Mouse (Mus musculus) olfactory bulb, adult 2 months (tissue): ENCODE measurements around the gene Slc25a15. TPM values are rescaled to one million over a fixed set of nuclear protein-coding genes. Genes with fewer than 3 reads are reported as not detected.

Experiments used
- H3K27ac ChIP-seq: fragments of 200-500 bp; 2 replicates; pipeline ENCODE4 v1.5.1; 2012; ENCODE audit warnings: low read depth, low read length; ENCODE audit not compliant: insufficient read depth
- H3K4me1 ChIP-seq: fragments of 200-500 bp; 2 replicates; pipeline ENCODE4 v1.6.1; 2012; ENCODE audit warnings: low read length; ENCODE audit not compliant: control insufficient read depth, insufficient read depth
- H3K4me3 ChIP-seq: fragments of 200-500 bp; 2 replicates; pipeline ENCODE4 v1.5.1; 2012; ENCODE audit warnings: mild to moderate bottlenecking, low read depth, low read length, moderate library complexity; ENCODE audit not compliant: insufficient read depth
- CTCF ChIP-seq: fragments of 200-500 bp; IDR thresholded peaks from 2 replicates; pipeline ENCODE4 v1.5.1; 2012; ENCODE audit warnings: low read depth, mild to moderate bottlenecking, low read length, moderate library complexity; ENCODE audit not compliant: insufficient read depth
- POLR2A ChIP-seq: fragments of 200-500 bp; IDR thresholded peaks from 2 replicates; pipeline ENCODE4 v1.6.1; 2012; ENCODE audit warnings: mild to moderate bottlenecking, low read depth, low read length, moderate library complexity; ENCODE audit not compliant: insufficient read depth
- whole genome bisulfite sequencing: fragments of 180-500 bp; shearing (Covaris S2); methylation state at CpG from one replicate; pipeline ENCODE4 v1.1.7; 2018; 5-methylcytosine and 5-hydroxymethylcytosine counted together
- polyA plus RNA-seq: library from polyadenylated mRNA; stranded (reverse); fragments of >200 nt; gene quantifications from 2 replicates; pipeline ENCODE4 v1.2.4, GENCODE M21; 2012; ENCODE audit warnings: low replicate concordance; ENCODE audit not compliant: missing spikeins, insufficient read depth, insufficient read length

Gene Slc25a15
- polyA plus RNA-seq, 1 experiment: not detected

- WGBS: 95% methylated on average over 8 of the region's 8 CpGs
- H3K27ac ChIP-seq: no peak overlapping the region
- no peak overlapping the region for H3K4me3 ChIP-seq
- H3K4me1 ChIP-seq: no peaks in the 10 kb centered on the region
- TF ChIP-seq CTCF: no peak
- no peak for TF ChIP-seq POLR2A
Measured at GRCm38 (mm10) chr8:22395256-22395655, 3.1 kb downstream of the Slc25a15 start.

- Histone ChIP-seq H3K27ac (no peak overlapping the region), H3K4me3 (no peak overlapping the region), H3K4me1 (no peaks in the 10 kb centered on the region)
- 93% methylated on average over 4 of the region's 4 CpGs for WGBS
- TF ChIP-seq CTCF (no peak), POLR2A (no peak)
Measured at GRCm38 (mm10) chr8:22394471-22394870, 3.9 kb downstream of the Slc25a15 start.

GRCm38 (mm10) chr8:22390766-22391463 lies 7.5 kb downstream of the Slc25a15 start:
- Histone ChIP-seq H3K4me3 (no peak overlapping the region), H3K4me1 (no peaks in the 10 kb centered on the region), H3K27ac (no peak overlapping the region)
- TF ChIP-seq POLR2A (no peak), CTCF (no peak)
- 89% methylated on average over 8 of the region's 8 CpGs for WGBS

- Histone ChIP-seq H3K4me1 (no peaks in the 10 kb centered on the region), H3K4me3 (no peak overlapping the region), H3K27ac (no peak overlapping the region)
- TF ChIP-seq POLR2A (no peak), CTCF (no peak)
- WGBS: 79% methylated on average over 10 of the region's 10 CpGs
Measured at GRCm38 (mm10) chr8:22389874-22390273, 8.5 kb downstream of the Slc25a15 start.

- Histone ChIP-seq H3K4me1 (no peaks in the 10 kb centered on the region), H3K27ac (no peak overlapping the region), H3K4me3 (no peak overlapping the region)
- no peak for TF ChIP-seq CTCF
- TF ChIP-seq POLR2A: no peak
- 89% methylated on average over 6 of the region's 6 CpGs for WGBS
Measured at GRCm38 (mm10) chr8:22385158-22385557, 13.2 kb downstream of the Slc25a15 start.

GRCm38 (mm10) chr8:22382824-22383595 lies 15.4 kb downstream of the Slc25a15 start:
- 61% methylated on average over 19 of the region's 19 CpGs for WGBS
- no peak for TF ChIP-seq CTCF
- TF ChIP-seq POLR2A: no peak
- Histone ChIP-seq H3K27ac (no peak overlapping the region), H3K4me1 (no peaks in the 10 kb centered on the region), H3K4me3 (peak overlapping the region; percentile 12)

GRCm38 (mm10) chr8:22380934-22381333 lies 17.5 kb downstream of the Slc25a15 start:
- TF ChIP-seq CTCF (no peak), POLR2A (no peak)
- 47% methylated on average over 11 of the region's 11 CpGs for WGBS
- Histone ChIP-seq H3K4me3 (no peak overlapping the region), H3K4me1 (no peaks in the 10 kb centered on the region), H3K27ac (no peak overlapping the region)

GRCm38 (mm10) chr8:22376903-22377302 lies 21.5 kb downstream of the Slc25a15 start:
- WGBS: 60% methylated on average over 5 of the region's 5 CpGs
- TF ChIP-seq POLR2A: no peak
- TF ChIP-seq CTCF: no peak

GRCm38 (mm10) chr8:22376311-22376710 lies 22.1 kb downstream of the Slc25a15 start:
- WGBS: 92% methylated on average over 5 of the region's 5 CpGs
- H3K4me1 ChIP-seq: no peaks in the 10 kb centered on the region
- no peak overlapping the region for H3K4me3 ChIP-seq
- TF ChIP-seq CTCF (no peak), POLR2A (no peak)
- H3K27ac ChIP-seq: no peak overlapping the region

More at GRCm38 (mm10) chr8:22376903-22377302, 21.5 kb downstream of the Slc25a15 start:
- no peaks in the 10 kb centered on the region for H3K4me1 ChIP-seq
- H3K27ac ChIP-seq: no peak overlapping the region
- H3K4me3 ChIP-seq: no peak overlapping the region
